Mouse (Mus musculus) E14TG2a.4 (cell line): ENCODE data around the gene Rpl7a.

Experiments
- CTCF ChIP-seq: conservative IDR thresholded peaks from 2 replicates; pipeline ENCODE4 v1.5.1; 2014; ENCODE audit warnings: low read length
- NANOG ChIP-seq: IDR thresholded peaks from 2 replicates; pipeline ENCODE4 v1.6.1; 2014; ENCODE audit warnings: borderline replicate concordance, low read length, mixed read lengths
- POU5F1 ChIP-seq: IDR thresholded peaks from 2 replicates; pipeline ENCODE4 v1.6.1; 2014; ENCODE audit warnings: low read length, borderline replicate concordance

DNA sequence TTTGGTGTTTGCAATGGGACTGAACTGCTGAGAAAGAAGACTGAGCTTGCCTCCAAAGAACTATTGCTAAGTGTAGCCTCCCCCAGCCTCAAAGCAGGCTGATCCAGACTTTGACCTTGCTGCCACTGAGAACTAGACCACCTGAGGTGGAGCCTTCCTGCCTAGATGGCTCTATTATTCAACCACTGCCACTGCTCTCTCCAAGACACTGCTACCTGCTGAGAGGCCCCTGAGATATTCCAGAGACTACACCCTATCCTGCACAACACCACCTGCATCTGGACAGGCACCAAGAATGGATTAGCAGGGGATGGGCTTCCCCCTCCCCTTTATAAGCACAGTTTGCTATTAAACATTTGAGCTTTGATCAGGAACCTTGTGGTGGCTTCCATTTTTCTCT, 32.0 kb upstream of the Rpl7a start:
- no peak for TF ChIP-seq CTCF
- TF ChIP-seq POU5F1: no peak
- TF ChIP-seq NANOG: no peak
